Mouse (Mus musculus): ENCODE data around the gene Flcn. TPM values are rescaled to one million over a fixed set of nuclear protein-coding genes. Genes with fewer than 3 reads are reported as not detected.

Gene Flcn
- polyA plus RNA-seq, 1 experiment, result 46.1 TPM

DNA sequence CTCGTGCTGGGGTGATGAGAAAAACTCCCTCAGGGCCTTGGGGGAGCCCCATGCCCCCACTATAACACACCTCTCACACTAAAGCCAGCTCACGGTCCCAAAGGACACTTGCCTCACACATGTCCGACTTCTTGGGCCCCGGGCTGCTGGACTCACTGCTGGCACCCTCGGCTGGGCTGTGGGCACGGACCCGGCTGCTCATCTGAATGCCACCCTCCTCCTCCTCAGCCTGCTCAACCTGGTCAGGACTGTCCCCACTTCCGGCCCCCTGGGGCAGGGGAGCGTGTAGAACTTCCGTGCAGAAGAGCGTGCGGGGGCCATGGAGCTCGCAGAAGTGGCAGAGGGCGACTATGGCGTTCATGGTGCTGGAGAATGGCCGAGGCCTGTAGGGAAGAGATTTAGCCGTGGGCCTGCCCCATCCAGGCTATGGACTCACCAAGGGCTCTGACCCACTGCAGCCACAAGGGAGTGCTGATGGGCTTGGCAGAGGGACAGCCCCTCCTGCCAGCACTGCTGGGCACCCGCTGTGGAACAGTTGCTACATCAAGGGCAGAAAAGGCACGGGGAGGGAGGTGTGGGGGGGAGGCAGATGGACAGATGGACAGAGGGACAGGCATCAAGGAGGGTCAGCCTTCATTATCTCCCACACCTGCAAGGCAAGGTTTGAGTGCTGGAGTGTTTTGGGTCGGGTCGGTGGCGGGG, 5.3 kb downstream of the Flcn start:
- no peak for TF ChIP-seq POLR2A (IDR thresholded peaks at IDR 0.05; ENCODE audit: borderline replicate concordance, extremely low read depth, insufficient read depth, insufficient read length, poor library complexity, severe bottlenecking)
- no peak for TF ChIP-seq CTCF (IDR thresholded peaks at IDR 0.05; ENCODE audit: borderline replicate concordance, extremely low read depth, insufficient read depth, insufficient read length)
- DNase-seq (ENCODE audit: low read depth), result no peak

DNA sequence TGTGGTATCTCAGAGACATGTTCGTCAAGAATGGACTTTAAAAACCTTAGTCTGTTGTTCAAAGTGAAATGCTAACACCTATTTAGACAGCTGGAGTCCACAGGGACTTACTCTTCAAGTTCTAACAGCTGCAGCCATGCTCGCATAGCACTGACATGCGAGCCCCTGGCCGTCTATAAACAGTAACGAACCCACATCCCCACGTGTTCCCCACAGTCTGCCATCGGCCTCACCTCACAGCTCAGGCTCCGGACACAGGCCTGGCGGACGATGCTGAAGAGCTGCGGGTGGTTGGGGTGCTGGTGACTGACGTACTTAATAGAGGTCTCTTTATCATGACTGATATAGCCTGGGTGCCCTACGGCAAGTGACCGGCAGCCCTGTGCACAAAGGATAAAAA, 6.3 kb downstream of the Flcn start:
- TF ChIP-seq POLR2A (IDR thresholded peaks at IDR 0.05; ENCODE audit: borderline replicate concordance, extremely low read depth, insufficient read depth, insufficient read length, poor library complexity, severe bottlenecking) (no peak), CTCF (IDR thresholded peaks at IDR 0.05; ENCODE audit: borderline replicate concordance, extremely low read depth, insufficient read depth, insufficient read length) (no peak)
- no peak for DNase-seq (ENCODE audit: low read depth)

DNA sequence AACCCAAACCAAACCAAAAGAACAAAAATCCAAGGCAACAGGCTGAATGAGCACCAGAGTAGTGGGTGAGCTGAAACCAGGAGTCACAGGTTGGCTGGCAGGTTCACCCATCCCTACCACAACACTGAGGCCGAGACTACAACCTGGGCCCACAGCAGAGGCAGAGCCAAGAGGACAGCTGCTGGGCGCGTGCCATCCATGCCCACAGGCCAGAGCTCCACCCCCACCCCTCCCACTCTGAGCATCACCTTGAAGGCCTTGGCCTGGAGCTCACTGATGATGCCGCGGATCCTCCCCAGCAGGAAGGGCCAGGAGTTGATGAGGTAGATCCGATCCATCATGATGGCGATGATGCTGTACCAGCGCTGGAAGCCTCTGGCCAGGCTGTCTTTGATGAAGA, 7.9 kb downstream of the Flcn start:
- TF ChIP-seq CTCF (IDR thresholded peaks at IDR 0.05; ENCODE audit: borderline replicate concordance, extremely low read depth, insufficient read depth, insufficient read length), result no peak
- DNase-seq (ENCODE audit: low read depth), result no peak

DNA sequence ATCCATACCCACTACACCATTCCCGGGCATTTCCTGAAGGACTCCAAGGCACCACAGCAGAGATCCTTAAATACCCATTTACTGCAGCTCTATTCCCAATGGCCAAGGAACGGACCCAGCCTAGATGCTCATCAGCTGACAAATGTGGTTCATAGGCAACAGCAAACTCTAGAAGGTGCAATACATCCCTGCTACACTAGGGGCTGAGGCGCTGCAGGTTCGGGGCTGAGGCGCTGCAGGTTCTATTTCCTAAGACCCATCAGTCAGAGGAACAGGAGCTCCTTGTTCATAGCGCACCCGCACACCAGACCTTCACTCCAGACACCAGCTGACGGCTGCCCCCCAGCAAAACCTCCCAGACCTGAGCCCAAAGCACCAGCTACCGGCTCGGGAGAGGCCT, 9.4 kb downstream of the Flcn start:
- no peak for TF ChIP-seq CTCF (IDR thresholded peaks at IDR 0.05; ENCODE audit: borderline replicate concordance, extremely low read depth, insufficient read depth, insufficient read length)
- no peak for TF ChIP-seq POLR2A (IDR thresholded peaks at IDR 0.05; ENCODE audit: borderline replicate concordance, extremely low read depth, insufficient read depth, insufficient read length, poor library complexity, severe bottlenecking)
- DNase-seq (ENCODE audit: low read depth), result no peak

DNA sequence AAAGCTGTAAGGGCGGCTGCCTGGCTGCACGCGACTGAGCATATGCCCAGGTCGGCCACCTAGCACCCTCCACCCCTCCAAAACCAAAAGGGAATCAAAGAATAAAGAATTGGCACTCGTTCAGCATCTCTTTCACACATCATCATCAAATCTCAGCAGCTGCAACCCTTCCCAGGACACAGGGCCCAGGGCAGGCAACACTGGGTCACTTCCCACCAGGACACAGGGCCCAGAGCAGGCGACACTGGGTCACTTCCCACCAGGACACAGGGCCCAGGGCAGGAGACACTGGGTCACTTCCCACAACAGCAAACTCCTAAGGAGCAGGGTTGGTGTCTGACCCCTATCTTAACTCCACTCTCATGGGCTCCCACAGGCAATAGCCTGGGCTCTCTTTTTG, 16.4 kb downstream of the Flcn start:
- no peak for TF ChIP-seq CTCF (IDR thresholded peaks at IDR 0.05; ENCODE audit: borderline replicate concordance, extremely low read depth, insufficient read depth, insufficient read length)
- no peak for TF ChIP-seq POLR2A (IDR thresholded peaks at IDR 0.05; ENCODE audit: borderline replicate concordance, extremely low read depth, insufficient read depth, insufficient read length, poor library complexity, severe bottlenecking)
- no peak for DNase-seq (ENCODE audit: low read depth)

DNA sequence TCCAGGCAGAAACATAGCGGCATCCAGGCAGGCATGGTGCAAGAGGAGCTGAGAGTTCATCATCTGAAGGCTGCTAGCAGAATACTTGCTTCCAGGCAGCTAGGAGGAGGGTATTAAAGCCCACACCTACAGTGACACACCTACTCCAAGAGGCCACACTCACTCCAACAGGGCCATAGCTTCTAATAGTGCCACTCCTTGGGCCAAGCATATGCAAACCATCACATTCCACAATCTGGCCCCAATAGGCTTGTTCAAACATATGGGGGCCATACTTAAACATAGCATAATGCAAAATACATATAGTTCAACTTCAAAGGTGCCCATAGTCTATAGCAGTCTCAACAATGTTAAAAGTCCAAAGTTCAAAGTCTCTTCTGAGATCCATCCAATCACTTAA, 20.5 kb downstream of the Flcn start:
- DNase-seq (ENCODE audit: low read depth), result no peak
- TF ChIP-seq POLR2A (IDR thresholded peaks at IDR 0.05; ENCODE audit: borderline replicate concordance, extremely low read depth, insufficient read depth, insufficient read length, poor library complexity, severe bottlenecking) (no peak), CTCF (IDR thresholded peaks at IDR 0.05; ENCODE audit: borderline replicate concordance, extremely low read depth, insufficient read depth, insufficient read length) (no peak)

DNA sequence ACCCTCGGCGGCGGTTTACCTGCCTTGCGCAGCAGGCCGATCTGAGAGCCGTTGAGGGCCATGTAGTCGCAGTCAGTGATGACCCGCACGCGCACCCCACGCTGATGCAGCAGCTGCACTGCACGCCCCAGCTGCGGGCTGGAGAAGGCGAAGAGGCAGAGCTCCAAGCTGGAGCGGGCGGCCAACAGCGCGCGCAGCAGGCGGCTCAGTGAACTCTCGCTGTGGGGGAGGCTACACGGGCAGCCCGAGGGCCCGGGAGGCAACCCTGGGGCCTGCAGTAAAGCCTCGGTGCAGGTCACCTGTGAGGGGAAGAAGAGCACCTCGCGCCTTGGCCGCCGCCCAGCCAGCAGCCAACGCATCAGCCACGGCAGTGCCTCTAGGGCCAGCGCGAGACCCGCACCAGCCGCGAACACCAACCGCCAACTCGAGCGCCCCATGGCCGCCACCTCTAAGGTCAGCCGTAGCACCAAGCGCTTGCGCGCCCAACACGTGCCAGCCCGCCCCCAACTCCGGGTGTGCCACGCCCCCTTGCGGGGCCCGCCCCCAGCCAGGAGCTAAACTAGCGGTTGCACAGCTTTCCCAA, 22.5 kb downstream of the Flcn start, which contains the start of gene Pld6:
TSS of gene Pld6 (minus strand) at position 447 of the 583 bp plus-strand sequence.
- no peak for TF ChIP-seq POLR2A (IDR thresholded peaks at IDR 0.05; ENCODE audit: borderline replicate concordance, extremely low read depth, insufficient read depth, insufficient read length, poor library complexity, severe bottlenecking)
- no peak for TF ChIP-seq CTCF (IDR thresholded peaks at IDR 0.05; ENCODE audit: borderline replicate concordance, extremely low read depth, insufficient read depth, insufficient read length)
- peak; percentile 65 for DNase-seq (ENCODE audit: low read depth)

DNA sequence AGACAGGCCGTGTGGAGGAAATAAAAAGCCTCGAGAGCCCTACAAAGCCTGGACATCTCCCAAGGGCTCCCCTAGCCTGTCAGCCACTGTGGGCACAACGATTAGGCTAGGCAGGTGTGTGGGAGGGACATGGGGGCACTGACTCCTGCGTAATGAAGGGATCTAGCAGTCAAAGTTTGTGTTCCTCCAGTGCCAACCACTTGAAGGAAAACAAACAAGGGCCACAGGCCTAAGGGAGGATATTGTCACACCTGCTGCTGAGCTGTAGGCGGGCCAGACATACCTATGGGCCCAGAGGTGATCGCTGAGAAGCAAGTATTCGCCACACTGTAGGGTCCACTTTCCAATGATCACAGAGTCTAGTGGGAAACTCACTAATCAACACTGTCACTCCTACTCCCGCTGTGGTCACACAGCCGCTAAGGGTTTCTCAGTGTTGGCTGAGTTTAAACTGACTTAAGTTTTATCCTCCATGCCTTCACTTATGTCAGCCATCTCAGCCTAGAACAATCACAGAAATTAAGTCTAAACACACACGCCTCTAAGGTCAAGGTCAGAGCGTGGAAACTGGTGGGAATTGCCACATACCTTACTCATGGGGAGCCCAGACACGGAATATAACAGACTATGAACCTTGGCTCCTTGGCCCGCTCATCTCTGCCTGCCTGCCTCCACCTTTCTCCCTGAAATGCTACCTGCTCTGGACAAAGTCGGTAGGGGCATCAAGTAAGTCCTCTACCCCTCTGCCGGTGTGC, 23.2 kb downstream of the Flcn start:
- DNase-seq (ENCODE audit: low read depth), result peak; percentile 6

DNA sequence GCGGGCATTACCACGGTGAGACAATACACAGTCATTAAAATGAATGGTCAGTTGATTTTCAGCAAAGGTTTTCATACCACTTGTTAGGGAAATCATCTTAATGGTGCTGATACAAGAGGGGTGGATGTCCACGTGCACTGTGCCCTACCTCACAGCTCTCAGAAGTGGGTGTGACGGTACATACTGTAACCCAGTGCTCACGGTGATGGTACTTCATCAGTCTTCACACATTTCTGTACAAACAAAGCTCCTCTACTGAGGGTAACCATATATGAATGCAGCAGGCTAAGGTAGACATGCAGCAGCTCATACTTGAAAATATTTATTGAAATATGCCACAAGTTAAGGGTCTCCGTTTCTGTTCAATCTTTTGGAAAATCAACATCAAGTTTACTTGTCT, 26.2 kb downstream of the Flcn start:
- TF ChIP-seq CTCF (IDR thresholded peaks at IDR 0.05; ENCODE audit: borderline replicate concordance, extremely low read depth, insufficient read depth, insufficient read length), result no peak
- no peak for TF ChIP-seq POLR2A (IDR thresholded peaks at IDR 0.05; ENCODE audit: borderline replicate concordance, extremely low read depth, insufficient read depth, insufficient read length, poor library complexity, severe bottlenecking)
- DNase-seq (ENCODE audit: low read depth), result no peak

More for the DNA sequence above, 23.2 kb downstream of the Flcn start:
- TF ChIP-seq CTCF (IDR thresholded peaks at IDR 0.05; ENCODE audit: borderline replicate concordance, extremely low read depth, insufficient read depth, insufficient read length) (no peak), POLR2A (IDR thresholded peaks at IDR 0.05; ENCODE audit: borderline replicate concordance, extremely low read depth, insufficient read depth, insufficient read length, poor library complexity, severe bottlenecking) (no peak)

DNA sequence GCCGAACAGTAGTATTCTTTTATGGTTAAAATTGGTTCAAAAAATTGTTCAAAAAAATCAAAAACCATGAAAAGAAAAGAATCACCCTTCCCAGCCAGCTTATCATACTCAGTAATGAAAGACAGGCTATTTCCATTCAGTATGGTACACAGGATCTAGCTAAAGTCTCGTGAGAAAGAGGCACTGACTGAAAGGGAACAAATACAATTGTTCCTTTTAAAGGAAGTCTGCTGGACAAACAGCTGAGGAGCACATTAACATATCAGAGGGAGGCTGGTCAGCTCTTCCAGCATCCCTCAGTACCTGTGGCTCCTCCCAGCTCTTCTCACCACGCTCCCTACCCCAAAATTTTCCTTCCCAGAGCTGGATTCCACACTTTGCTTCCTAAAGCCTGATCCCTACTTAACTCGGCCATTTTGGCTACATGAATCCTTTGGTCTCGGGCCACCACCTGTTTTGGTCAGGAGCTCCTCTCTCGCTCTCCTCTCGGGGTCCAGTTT, 27.7 kb downstream of the Flcn start:
- no peak for TF ChIP-seq POLR2A (IDR thresholded peaks at IDR 0.05; ENCODE audit: borderline replicate concordance, extremely low read depth, insufficient read depth, insufficient read length, poor library complexity, severe bottlenecking)
- TF ChIP-seq CTCF (IDR thresholded peaks at IDR 0.05; ENCODE audit: borderline replicate concordance, extremely low read depth, insufficient read depth, insufficient read length), result no peak
- peak; percentile 4 for DNase-seq (ENCODE audit: low read depth)

DNA sequence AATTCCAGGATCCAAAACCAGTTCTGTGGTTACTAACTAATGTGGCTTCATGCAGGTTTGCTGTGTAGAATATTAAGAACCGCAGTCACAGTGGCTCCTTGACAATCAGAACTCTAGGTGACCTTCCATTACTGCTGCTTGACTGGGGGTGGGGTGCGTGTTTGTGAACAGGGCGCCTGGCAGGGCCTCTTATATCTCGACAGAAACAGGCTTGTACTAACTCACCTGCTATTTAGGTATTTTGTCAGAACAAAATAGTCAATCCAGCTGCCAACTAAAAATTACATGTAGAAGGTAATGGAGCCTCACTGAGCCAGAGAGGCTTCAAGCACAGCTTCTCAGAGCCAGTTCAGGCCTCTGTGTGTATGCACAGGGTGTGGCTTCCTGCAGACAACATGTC, 29.6 kb downstream of the Flcn start:
- DNase-seq (ENCODE audit: low read depth), result no peak
- TF ChIP-seq POLR2A (IDR thresholded peaks at IDR 0.05; ENCODE audit: borderline replicate concordance, extremely low read depth, insufficient read depth, insufficient read length, poor library complexity, severe bottlenecking) (no peak), CTCF (IDR thresholded peaks at IDR 0.05; ENCODE audit: borderline replicate concordance, extremely low read depth, insufficient read depth, insufficient read length) (no peak)

All from brain, embryonic 14.5 days (tissue).